Mouse (Mus musculus) bone marrow macrophage, adult 2 months (primary cell): ENCODE measurements at regions not wholly inside any gene's neighbourhood (a gene's known extent, or its start where the extent isn't known, plus 50 kb on each side); places are given as distances from the start of the nearest gene placed in this dataset.

Experiments used
- H3K27ac ChIP-seq: 2 replicates; pipeline ENCODE4 v1.5.1; 2012; ENCODE audit warnings: low read depth, low read length; ENCODE audit not compliant: insufficient read depth
- H3K4me1 ChIP-seq: 2 replicates; pipeline ENCODE4 v1.6.1; 2012; ENCODE audit warnings: low read length; ENCODE audit not compliant: control insufficient read depth, insufficient read depth
- H3K4me3 ChIP-seq: 2 replicates; pipeline ENCODE4 v1.5.1; 2012; ENCODE audit warnings: mild to moderate bottlenecking, low read length, moderate library complexity; ENCODE audit not compliant: insufficient read depth
- CTCF ChIP-seq: IDR thresholded peaks from 2 replicates; pipeline ENCODE4 v1.5.1; 2012; ENCODE audit warnings: low read depth, mild to moderate bottlenecking, low read length, moderate library complexity
- POLR2A ChIP-seq: IDR thresholded peaks from 2 replicates; pipeline ENCODE4 v1.6.1; 2012; ENCODE audit warnings: mild to moderate bottlenecking, low read depth, low read length, borderline replicate concordance

DNA sequence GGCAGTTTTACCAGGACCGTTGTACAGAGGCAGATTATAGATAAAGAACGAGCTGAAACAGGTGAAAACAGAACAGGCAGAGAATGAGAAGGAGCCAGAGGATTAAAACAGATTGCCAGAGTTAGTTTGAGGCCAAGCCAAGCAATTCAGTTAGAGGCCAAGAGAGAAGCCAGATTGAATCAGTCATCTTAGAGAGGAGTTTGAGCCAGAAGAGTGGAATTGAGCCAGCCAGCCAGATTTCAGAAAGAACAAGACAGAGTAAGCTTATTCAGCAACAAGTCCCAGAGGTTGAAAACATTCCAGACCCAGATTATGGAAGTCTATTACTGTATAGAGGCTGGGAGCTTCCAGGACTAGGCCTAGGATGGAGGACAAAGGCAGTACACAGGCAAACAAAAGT is 499.7 kb downstream of the Fgf9 start:
- TF ChIP-seq POLR2A (no peak), CTCF (no peak)
- H3K4me3 ChIP-seq = no peak overlapping the region
- no peaks in the 10 kb centered on the region for H3K4me1 ChIP-seq
- H3K27ac ChIP-seq = no peak overlapping the region

DNA sequence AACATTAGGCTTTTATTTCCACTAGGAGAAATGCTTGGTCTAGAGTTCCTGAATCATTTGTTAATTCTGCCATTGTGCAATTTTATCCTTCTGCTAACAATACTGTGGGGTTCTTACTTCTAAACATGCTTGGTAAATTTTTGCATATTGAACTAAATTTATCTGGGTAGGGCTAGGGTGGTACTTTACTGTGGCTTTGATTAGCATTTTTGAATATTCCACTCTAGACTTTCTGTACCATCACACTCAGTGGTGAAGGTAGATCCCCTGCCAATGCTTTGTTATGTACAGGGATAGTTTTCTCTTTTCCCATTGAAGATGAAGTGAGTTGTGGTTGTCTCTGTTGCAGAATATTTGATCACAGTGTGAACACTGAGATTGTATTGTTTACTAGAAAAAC is 497.1 kb downstream of the Fgf9 start:
- Histone ChIP-seq H3K27ac (no peak overlapping the region), H3K4me3 (no peak overlapping the region), H3K4me1 (no peaks in the 10 kb centered on the region)
- no peak for TF ChIP-seq POLR2A
- TF ChIP-seq CTCF = no peak

DNA sequence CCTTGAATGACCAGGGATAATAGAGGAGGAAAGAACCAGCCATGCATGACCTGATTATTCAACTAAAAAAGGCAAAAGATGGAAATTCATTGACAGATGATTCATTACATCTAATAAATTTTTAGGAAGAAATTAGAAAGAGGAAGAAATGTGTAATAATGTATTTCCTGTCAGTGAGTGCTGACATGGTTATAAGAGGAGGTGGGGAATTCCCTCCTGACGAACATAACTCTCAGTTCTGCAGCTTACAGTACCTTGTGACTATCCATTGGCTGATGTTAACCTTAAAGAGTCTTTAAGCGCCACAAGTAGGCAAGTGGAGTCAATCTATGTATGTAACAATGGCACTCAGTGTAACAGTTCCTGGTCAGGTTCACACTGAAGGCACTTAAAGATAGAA is 492.7 kb downstream of the Fgf9 start:
- Histone ChIP-seq H3K4me3 (no peak overlapping the region), H3K27ac (no peak overlapping the region), H3K4me1 (no peaks in the 10 kb centered on the region)
- no peak for TF ChIP-seq POLR2A
- no peak for TF ChIP-seq CTCF

DNA sequence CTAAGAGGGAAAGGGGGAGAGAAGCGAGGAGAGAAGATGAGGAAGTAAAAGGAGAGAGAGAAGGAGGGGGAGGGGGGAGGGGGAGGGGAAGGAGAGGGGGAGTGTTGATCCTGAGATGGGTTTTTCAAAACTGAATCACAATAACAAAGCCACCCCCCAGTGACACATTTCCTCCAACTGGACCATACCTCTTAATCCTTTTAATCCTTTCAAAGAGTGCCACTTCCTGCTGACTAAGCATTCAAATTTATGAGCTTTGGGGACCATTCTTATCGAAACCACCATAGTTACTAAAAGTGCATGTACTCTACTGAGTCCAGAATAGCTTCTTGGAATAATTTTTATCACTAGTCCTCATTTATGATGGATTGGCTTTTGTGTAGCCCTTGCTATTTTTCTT is 480.4 kb downstream of the Fgf9 start:
- TF ChIP-seq POLR2A (no peak), CTCF (no peak)

DNA sequence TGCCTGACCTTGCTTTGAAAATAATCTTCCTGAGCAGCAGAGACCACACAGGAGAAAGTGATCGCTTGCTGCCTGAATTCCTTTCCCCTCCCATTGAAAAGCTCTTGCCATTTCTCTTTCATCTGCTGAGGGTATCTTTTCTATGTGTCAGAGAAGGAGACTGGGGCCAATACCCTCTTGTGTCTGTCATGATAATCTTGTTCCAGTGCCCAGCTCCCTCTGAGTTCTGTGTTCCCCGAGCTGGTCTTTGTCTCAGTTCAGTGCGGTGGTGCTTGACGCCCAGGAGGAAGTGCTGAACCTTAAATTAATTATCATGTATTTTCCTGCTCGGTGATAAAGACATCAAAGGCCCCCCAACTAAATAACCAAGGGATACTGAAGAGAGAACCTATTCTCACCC is 475.4 kb downstream of the Fgf9 start:
- Histone ChIP-seq H3K4me1 (no peaks in the 10 kb centered on the region), H3K4me3 (no peak overlapping the region), H3K27ac (no peak overlapping the region)
- TF ChIP-seq POLR2A (no peak), CTCF (no peak)

More for the DNA sequence above, 480.4 kb downstream of the Fgf9 start:
- no peak overlapping the region for H3K4me3 ChIP-seq
- no peaks in the 10 kb centered on the region for H3K4me1 ChIP-seq
- H3K27ac ChIP-seq = no peak overlapping the region

DNA sequence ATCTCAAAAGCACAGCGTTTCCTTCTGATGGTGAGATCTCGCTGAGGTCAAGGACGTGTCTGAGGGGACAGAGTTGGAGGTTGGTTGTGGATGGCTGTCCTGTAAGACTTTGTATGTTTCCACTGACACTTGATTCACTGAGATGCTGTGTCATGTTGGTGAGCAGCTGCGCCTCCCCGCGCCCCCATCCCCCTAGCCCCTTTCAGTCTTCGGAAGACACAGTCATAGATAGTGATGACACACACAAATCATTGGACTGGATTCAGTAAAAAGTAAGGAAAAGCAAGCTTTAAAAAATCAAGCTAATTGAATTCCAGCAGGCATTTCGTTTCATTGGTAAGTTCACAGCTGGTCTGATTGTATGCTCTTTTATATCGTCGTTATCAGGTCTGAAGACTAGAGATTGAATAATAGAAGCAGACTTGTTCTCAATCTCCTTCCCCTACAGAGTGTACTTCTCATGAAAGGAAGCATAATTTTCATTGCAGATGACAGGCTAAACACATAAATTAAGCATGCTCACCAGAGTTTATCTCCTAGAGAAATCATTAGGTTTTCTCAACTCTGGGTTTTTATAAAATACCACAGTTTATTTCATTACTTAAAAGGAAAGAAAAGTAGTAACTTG is 472.9 kb downstream of the Fgf9 start:
- Histone ChIP-seq H3K4me1 (no peaks in the 10 kb centered on the region), H3K4me3 (no peak overlapping the region), H3K27ac (no peak overlapping the region)
- TF ChIP-seq CTCF = no peak
- no peak for TF ChIP-seq POLR2A

DNA sequence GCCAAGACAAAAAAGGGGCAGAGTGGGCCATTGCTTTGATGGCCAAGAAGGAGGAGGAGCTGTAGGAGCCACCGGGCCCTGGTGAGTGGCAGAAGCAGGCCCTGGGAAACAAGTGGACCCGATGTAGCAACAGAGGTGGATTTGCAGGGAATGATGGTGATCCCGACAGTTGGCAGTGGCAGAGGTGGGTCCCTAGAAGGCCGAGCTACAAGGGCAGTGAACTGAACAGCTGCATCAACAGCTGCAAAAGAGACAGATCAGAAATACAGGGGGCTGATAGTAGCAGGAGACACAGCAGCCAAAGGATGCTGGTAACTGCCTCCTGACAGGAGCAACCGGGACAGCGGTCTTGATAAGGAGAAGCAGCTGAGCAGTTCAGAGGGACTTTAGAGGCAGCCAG is 467.8 kb downstream of the Fgf9 start:
- TF ChIP-seq CTCF (no peak), POLR2A (no peak)
- H3K4me1 ChIP-seq = no peaks in the 10 kb centered on the region
- H3K27ac ChIP-seq = no peak overlapping the region
- H3K4me3 ChIP-seq = no peak overlapping the region

DNA sequence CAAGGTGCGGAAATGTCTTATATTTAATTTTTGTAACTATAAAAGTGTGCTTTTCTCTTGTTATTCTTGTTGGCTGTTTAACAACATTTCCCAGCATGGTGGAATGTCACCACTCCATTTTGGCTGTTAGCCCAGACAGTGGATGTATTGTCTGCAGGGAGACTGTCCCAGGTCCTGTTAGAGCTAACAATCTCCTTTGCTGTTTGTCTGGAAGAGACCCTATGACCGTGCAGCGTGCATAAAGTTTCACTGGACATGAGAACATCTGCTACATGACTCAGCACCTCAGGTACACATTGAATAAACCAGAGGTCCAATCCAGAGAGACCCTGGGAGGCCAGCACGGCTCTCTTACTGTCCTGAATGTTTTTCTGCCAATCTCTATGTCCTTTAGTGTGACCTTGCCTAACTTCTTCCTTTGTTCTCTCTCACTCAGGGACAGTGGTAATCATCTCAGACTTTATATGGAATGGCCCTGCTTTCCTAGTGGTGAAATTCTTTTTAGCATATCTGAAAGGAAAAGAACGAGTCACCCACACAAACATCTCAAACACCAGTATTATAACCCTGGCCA is 450.7 kb downstream of the Fgf9 start:
- no peak overlapping the region for H3K27ac ChIP-seq
- TF ChIP-seq POLR2A = no peak
- no peak for TF ChIP-seq CTCF
- no peak overlapping the region for H3K4me3 ChIP-seq
- no peaks in the 10 kb centered on the region for H3K4me1 ChIP-seq

DNA sequence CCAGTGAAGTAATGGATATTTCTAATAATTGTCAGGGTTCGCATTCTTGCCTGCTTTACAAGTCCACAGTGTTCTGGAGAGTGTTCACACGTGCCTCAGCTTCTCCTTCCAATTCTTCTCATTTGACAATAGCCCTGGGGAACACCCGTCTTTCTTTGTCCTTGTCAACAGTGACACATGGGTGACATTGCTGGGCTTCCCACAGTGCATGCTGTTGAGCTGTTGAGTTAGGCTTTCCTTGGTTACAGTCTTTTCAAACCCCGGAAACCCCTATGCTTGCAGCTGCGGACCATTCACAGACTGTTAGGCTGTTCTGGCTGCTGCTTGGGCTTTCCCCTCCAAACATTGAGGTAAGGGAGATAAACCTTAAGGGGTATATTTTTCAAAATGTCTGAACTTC is 450.0 kb downstream of the Fgf9 start:
- TF ChIP-seq POLR2A (no peak), CTCF (no peak)
- Histone ChIP-seq H3K27ac (no peak overlapping the region), H3K4me1 (no peaks in the 10 kb centered on the region)

DNA sequence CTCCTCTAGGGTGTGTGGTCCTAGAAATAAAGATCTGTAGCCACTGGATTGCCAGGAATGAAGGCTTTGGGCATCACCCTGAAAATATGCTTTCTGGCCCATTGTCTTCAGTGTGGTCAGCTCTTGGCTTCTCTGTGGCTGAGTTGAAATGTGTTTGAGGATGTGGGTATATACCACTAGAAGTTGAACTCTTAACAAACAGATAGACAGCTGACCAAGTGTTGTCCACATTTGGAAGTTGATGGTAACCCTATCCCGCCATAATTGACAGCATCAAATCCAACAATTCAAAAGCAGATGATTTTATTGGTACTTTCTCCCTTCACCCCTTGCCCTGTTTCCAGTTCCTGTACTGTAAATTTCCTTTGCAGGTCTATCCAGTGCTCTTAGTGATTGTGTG is 448.7 kb downstream of the Fgf9 start:
- H3K27ac ChIP-seq = no peak overlapping the region
- H3K4me3 ChIP-seq = no peak overlapping the region
- no peaks in the 10 kb centered on the region for H3K4me1 ChIP-seq
- TF ChIP-seq POLR2A (no peak), CTCF (no peak)

More for the DNA sequence above, 450.0 kb downstream of the Fgf9 start:
- no peak overlapping the region for H3K4me3 ChIP-seq

DNA sequence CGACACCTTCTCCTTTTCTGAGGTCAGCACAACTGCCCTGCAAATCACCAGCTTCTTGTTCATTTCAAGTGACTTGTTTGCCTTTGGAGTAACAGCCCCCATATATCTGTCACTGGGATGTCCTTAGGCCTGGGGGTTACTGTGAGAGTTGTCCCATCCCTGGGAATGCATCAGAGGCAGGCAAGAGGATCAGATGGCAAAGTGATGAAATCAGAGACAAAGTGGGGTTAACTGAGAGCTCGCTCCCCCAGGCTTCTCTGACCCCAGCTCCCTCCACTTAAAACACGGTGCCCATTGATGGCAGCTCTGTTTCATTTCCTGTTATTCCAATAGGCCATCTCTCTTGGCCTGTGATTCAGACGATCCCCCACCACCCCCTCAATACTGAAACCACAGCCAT is 446.2 kb downstream of the Fgf9 start:
- TF ChIP-seq POLR2A = no peak
- no peak for TF ChIP-seq CTCF
- no peaks in the 10 kb centered on the region for H3K4me1 ChIP-seq
- H3K27ac ChIP-seq = no peak overlapping the region
- H3K4me3 ChIP-seq = no peak overlapping the region

DNA sequence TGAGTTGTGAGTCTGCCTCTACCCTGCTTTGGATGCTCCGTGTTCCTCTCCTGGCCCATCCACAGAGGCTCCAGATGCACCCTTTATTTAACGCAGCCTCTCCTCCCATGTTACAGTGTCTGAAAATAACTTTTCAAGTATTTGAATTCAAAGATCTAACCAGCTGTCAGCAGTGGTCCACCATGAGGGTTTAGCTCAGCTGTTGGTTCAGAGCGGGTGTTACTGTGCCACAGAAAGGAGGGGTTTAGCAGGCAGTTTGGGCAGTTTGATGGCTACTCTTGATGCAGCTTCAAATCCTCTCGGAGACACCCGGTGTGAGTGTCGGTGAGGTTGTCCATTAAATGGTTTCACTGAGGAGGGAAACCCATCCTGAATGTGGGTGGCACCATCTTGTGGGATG is 441.8 kb downstream of the Fgf9 start:
- TF ChIP-seq POLR2A (no peak), CTCF (no peak)
- no peaks in the 10 kb centered on the region for H3K4me1 ChIP-seq
- H3K4me3 ChIP-seq = no peak overlapping the region
- H3K27ac ChIP-seq = no peak overlapping the region
